Mouse (Mus musculus) MEL (cell line): Measurements from ENCODE around the gene Gm17509. TPM values are rescaled to one million over a fixed set of nuclear protein-coding genes. Genes with fewer than 3 reads are reported as not detected.
"Not testable (repeated sequence)": the region's sequence is repeated elsewhere in the genome, so short reads cannot be mapped to it uniquely, and the experiment has no call there.

Experiments used
- DNase-seq: peaks from one replicate; pipeline ENCODE4 v3.0.0; 2011; ENCODE audit warnings: low read depth, low spot score
- H3K27ac ChIP-seq: 2 replicates; pipeline ENCODE4 v1.5.1; 2012; ENCODE audit warnings: low read depth, mild to moderate bottlenecking, control low read depth, low read length, moderate library complexity; ENCODE audit not compliant: control insufficient read depth
- H3K27me3 ChIP-seq, 2 experiments: fragments of 150-350 bp in 1 of 2; sonication (generic) in 1 of 2; 2 replicates each; pipeline ENCODE4 v1.6.1; 2012; ENCODE audit warnings: low read length in 2 of 2, mild to moderate bottlenecking in 2 of 2, improper control_type of control experiment in 1 of 2, moderate library complexity in 1 of 2; ENCODE audit not compliant: insufficient read depth in 2 of 2, control insufficient read depth in 1 of 2
- H3K36me3 ChIP-seq, 2 experiments: 2 replicates each; pipeline ENCODE4 v1.6.1; 2012 to 2014; ENCODE audit warnings: low read length in 2 of 2, improper control_type of control experiment in 1 of 2, inconsistent platforms in 1 of 2, mild to moderate bottlenecking in 1 of 2; ENCODE audit not compliant: insufficient read depth in 2 of 2, control insufficient read depth in 1 of 2
- H3K4me1 ChIP-seq, 2 experiments: fragments of 150-350 bp in 1 of 2; sonication (generic) in 1 of 2; 2 replicates each; pipeline ENCODE4 v1.6.1; 2012; ENCODE audit warnings: low read length in 2 of 2, improper control_type of control experiment in 1 of 2, mild to moderate bottlenecking in 1 of 2; ENCODE audit not compliant: insufficient read depth in 2 of 2, control insufficient read depth in 1 of 2
- H3K4me3 ChIP-seq, 2 experiments: fragments of 150-350 bp in 1 of 2; sonication (generic) in 1 of 2; 2 replicates each; pipeline ENCODE4 v1.5.1; 2012; ENCODE audit warnings: low read depth in 2 of 2, low read length in 2 of 2, mild to moderate bottlenecking in 2 of 2, moderate library complexity in 2 of 2, control low read depth in 1 of 2, improper control_type of control experiment in 1 of 2; ENCODE audit not compliant: control insufficient read depth in 1 of 2, insufficient read depth in 1 of 2
- H3K79me2 ChIP-seq: 2 replicates; pipeline ENCODE4 v1.6.1; 2012; ENCODE audit warnings: mild to moderate bottlenecking, low read length, moderate library complexity; ENCODE audit not compliant: control insufficient read depth, poor library complexity, insufficient read depth
- H3K9ac ChIP-seq: 2 replicates; pipeline ENCODE4 v1.6.1; 2012; ENCODE audit warnings: low read depth, mild to moderate bottlenecking, control low read depth, low read length, moderate library complexity; ENCODE audit not compliant: control insufficient read depth, poor library complexity, severe bottlenecking
- H3K9me3 ChIP-seq: fragments of 150-350 bp; sonication (generic); replicated peaks from 2 replicates; pipeline ENCODE4 v1.6.1; 2012; ENCODE audit warnings: mild to moderate bottlenecking, low read length, improper control_type of control experiment, moderate library complexity; ENCODE audit not compliant: insufficient read depth
- CHD2 ChIP-seq: IDR thresholded peaks from 2 replicates; pipeline ENCODE4 v1.6.1; 2011; ENCODE audit warnings: low read length, improper control_type of control experiment
- ELF1 ChIP-seq: IDR thresholded peaks from 2 replicates; pipeline ENCODE4 v1.6.1; 2014; ENCODE audit warnings: low read depth, mild to moderate bottlenecking, inconsistent platforms, low read length, improper control_type of control experiment, moderate library complexity
- JUND ChIP-seq: IDR thresholded peaks from 2 replicates; pipeline ENCODE4 v1.6.1; 2011; ENCODE audit warnings: low read depth, mild to moderate bottlenecking, improper control_type of control experiment, low read length
- POLR2A ChIP-seq, 2 experiments: IDR thresholded peaks; 2 replicates each; pipeline ENCODE4 v1.6.1; 2011 to 2012; ENCODE audit warnings: low read length in 2 of 2, mild to moderate bottlenecking in 2 of 2, control low read depth in 1 of 2, improper control_type of control experiment in 1 of 2, low read depth in 1 of 2, moderate library complexity in 1 of 2; ENCODE audit not compliant: control insufficient read depth in 1 of 2, insufficient read depth in 1 of 2, poor library complexity in 1 of 2
- RAD21 ChIP-seq: IDR thresholded peaks from 2 replicates; pipeline ENCODE4 v1.6.1; 2011; ENCODE audit warnings: mild to moderate bottlenecking, low read depth, low read length, improper control_type of control experiment
- SMC3 ChIP-seq: IDR thresholded peaks from 2 replicates; pipeline ENCODE4 v1.6.1; 2011; ENCODE audit warnings: low read depth, low read length, improper control_type of control experiment
- ZC3H11A ChIP-seq: IDR thresholded peaks from 2 replicates; pipeline ENCODE4 v1.6.1; 2012; ENCODE audit warnings: low read depth, mild to moderate bottlenecking, inconsistent platforms, low read length, improper control_type of control experiment
- ZNF384 ChIP-seq: IDR thresholded peaks from 2 replicates; pipeline ENCODE4 v1.6.1; 2012; ENCODE audit warnings: low read depth, mild to moderate bottlenecking, inconsistent platforms, low read length, improper control_type of control experiment
- polyA plus RNA-seq, 2 experiments: library from polyadenylated mRNA; stranded (reverse) in 1 of 2; unstranded in 1 of 2; fragments of >175 nt in 1 of 2; fragments of >200 nt in 1 of 2; gene quantifications; 2 replicates each; pipeline versions ENCODE4 v1.2.1 to v1.2.4; 2012; ENCODE audit warnings: low replicate concordance in 2 of 2, low read depth in 1 of 2; ENCODE audit not compliant: insufficient read length in 2 of 2, insufficient read depth in 1 of 2, missing spikeins in 1 of 2
- total RNA-seq: library from RNA; depleted of rRNA; stranded (reverse); fragments of 300-350 nt; gene quantifications from 2 replicates; pipeline ENCODE4 v1.2.3, GENCODE M21; 2012; rRNA removed

The Gm17509 gene
- total and polyA plus RNA-seq, 3 experiments = not detected

DNA sequence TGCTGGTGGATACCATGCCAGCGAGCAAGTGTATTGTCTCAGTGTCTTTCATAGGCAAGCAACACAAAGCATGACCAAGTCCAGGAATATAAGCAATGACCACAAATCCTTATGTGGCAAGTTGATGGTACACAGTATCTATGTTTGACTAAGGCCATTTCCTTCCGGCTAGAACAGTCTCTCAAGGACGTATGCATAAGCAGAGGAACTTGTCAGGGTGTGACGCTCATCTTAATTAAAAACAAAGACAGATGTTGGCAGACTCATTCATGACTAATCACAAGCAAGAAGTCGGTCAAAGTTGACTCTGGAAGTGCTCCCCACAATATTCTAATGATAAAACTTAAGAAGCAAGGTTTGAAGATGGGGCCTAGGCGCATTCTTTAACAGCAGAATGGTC is 37.6 kb downstream of the Gm17509 start:
- H3K9me3 ChIP-seq = no peaks in the 10 kb centered on the region
- no peak overlapping the region for H3K27ac ChIP-seq
- H3K79me2 ChIP-seq = no peaks in the 10 kb centered on the region
- no peaks in the 10 kb centered on the region for H3K36me3 ChIP-seq
- DNase-seq = no peak
- H3K4me3 ChIP-seq = no peak overlapping the region
- no peaks in the 10 kb centered on the region for H3K27me3 ChIP-seq
- no peak for TF ChIP-seq ZC3H11A
- no peak for TF ChIP-seq ZNF384
- no peak for TF ChIP-seq JUND
- no peak for TF ChIP-seq CHD2
- TF ChIP-seq ELF1 = no peak
- no peak for TF ChIP-seq SMC3
- TF ChIP-seq POLR2A (IDR thresholded peaks at IDR 0.05; ENCODE audit: control insufficient read depth in 1 of 2, insufficient read depth in 1 of 2, low read depth in 1 of 2, low read length in 2 of 2, poor library complexity in 1 of 2) = no peak
- no peak for TF ChIP-seq RAD21
- H3K9ac ChIP-seq = no peak overlapping the region
- no peaks in the 10 kb centered on the region for H3K4me1 ChIP-seq

DNA sequence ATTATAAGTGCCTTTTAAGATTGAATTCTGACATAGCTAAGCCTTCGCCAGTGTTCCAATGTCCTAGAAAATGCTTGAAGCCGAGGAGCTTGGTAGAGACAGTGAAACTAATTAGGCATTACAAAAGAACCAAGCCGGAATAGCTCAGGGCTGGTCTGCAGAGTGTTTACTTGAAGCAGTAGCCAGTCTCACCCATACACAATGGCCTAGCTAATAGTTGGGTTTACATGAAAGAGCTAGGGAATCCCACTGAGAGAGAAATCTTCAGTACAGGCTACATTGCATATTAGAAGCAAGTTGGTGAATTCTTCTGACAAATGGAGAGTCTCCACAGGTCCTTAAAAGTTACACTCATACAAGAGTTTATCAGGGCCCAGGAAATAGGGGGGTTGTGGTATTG is 40.0 kb downstream of the Gm17509 start:
- H3K9ac ChIP-seq, H3K36me3 ChIP-seq, H3K9me3 ChIP-seq, H3K27ac ChIP-seq, H3K4me1 ChIP-seq, DNase-seq, H3K4me3 ChIP-seq, H3K27me3 ChIP-seq, H3K79me2 ChIP-seq: not testable (repeated sequence)

Other genes with a start within 250 kb of the Gm17509 start
- gene Parp8, start 195.5 kb downstream of the Gm17509 start, total RNA-seq = not detected in 2 replicates
- gene Parp8, start 195.5 kb downstream of the Gm17509 start, polyA plus RNA-seq = not detected
- 0.62 and 1.7 TPM in 2 replicates for gene Emb, start 12.5 kb downstream of the Gm17509 start, total RNA-seq
- gene Emb, start 12.5 kb downstream of the Gm17509 start, polyA plus RNA-seq = under 1 TPM in 1 of 2 experiments, not detected in 1; 0.43 TPM